Mouse (Mus musculus): ENCODE measurements around the gene Ap1m2. TPM values are rescaled to one million over a fixed set of nuclear protein-coding genes. Genes with fewer than 3 reads are reported as not detected.

The Ap1m2 gene
- polyA plus RNA-seq, 1 experiment from 2014 or later: 0.62 TPM

GRCm38 (mm10) chr9:21322211-21322916, 10.2 kb upstream of the Ap1m2 start:
- ATAC-seq (ENCODE audit: low FRiP score): no peak
- Histone ChIP-seq H3K36me3 (0 out of 2 replicates have a peak, but pooled peaks cover 5% of the 10 kb centered on the region), H3K9me3 (no peaks in the 10 kb centered on the region), H3K4me1 (replicated peaks) (peaks cover 21% of the 10 kb centered on the region), H3K27me3 (no peaks in the 10 kb centered on the region), H3K9ac (no peak overlapping the region), H3K4me2 (peak overlapping the region; percentile 96), H3K4me3 (peak overlapping the region; percentile 78), H3K27ac (no peak overlapping the region)
- WGBS: 85% methylated on average over 19 of the region's 19 CpGs

- peak; percentile 22; the same call in 1 of the 2 replicates for ATAC-seq (ENCODE audit: low FRiP score)
- Histone ChIP-seq H3K27me3 (no peaks in the 10 kb centered on the region), H3K9me3 (no peaks in the 10 kb centered on the region), H3K4me2 (peak overlapping the region; percentile 96), H3K36me3 (0 out of 2 replicates have a peak, but pooled peaks cover 3% of the 10 kb centered on the region), H3K9ac (peak overlapping the region; percentile 86), H3K4me1 (replicated peaks) (peaks cover 21% of the 10 kb centered on the region), H3K4me3 (peak overlapping the region; percentile 78), H3K27ac (peak overlapping the region; percentile 70; the same call in 1 of the 2 replicates)
- WGBS: 20% methylated on average over 6 of the region's 6 CpGs
Measured at GRCm38 (mm10) chr9:21321513-21321835, 9.3 kb upstream of the Ap1m2 start.

- Histone ChIP-seq H3K4me2 (peak within 1 kb of the TSS; percentile 96), H3K27ac (peak within 1 kb of the TSS; percentile 70), H3K27me3 (no peaks in the 10 kb centered on the region), H3K4me3 (peak within 1 kb of the TSS; percentile 78), H3K9ac (peak within 1 kb of the TSS; percentile 86), H3K4me1 (replicated peaks) (peaks cover 21% of the 10 kb centered on the region), H3K9me3 (no peaks in the 10 kb centered on the region), H3K36me3 (0 out of 2 replicates have a peak, but pooled peaks cover 2% of the 10 kb centered on the region)
- peak; percentile 92 for ATAC-seq (ENCODE audit: low FRiP score)
- under 1% methylated on average over 52 of the region's 52 CpGs for WGBS
Measured at GRCm38 (mm10) chr9:21320619-21321512, 8.7 kb upstream of the Ap1m2 start, which contains the start of gene Slc44a2. Gene Slc44a2 (plus strand): TSS chr9:21320698.

- Histone ChIP-seq H3K4me2 (peak overlapping the region; percentile 96), H3K27me3 (no peaks in the 10 kb centered on the region), H3K4me1 (replicated peaks) (peaks cover 21% of the 10 kb centered on the region), H3K9me3 (no peaks in the 10 kb centered on the region), H3K4me3 (peak overlapping the region; percentile 78), H3K9ac (peak overlapping the region; percentile 86), H3K27ac (no peak overlapping the region; the same call in 1 of the 2 replicates), H3K36me3 (0 out of 2 replicates have a peak, but pooled peaks cover 2% of the 10 kb centered on the region)
- 29% methylated on average over 4 of the region's 4 CpGs for WGBS
- peak; percentile 59 for ATAC-seq (ENCODE audit: low FRiP score)
Measured at GRCm38 (mm10) chr9:21320280-21320618, 8.1 kb upstream of the Ap1m2 start.

GRCm38 (mm10) chr9:21319503-21319902, 7.4 kb upstream of the Ap1m2 start:
- H3K9me3 ChIP-seq: no peaks in the 10 kb centered on the region
- no peak overlapping the region for H3K4me2 ChIP-seq
- H3K36me3 ChIP-seq: 0 out of 2 replicates have a peak, but pooled peaks cover 2% of the 10 kb centered on the region
- H3K9ac ChIP-seq: no peak overlapping the region
- 95% methylated on average over 4 of the region's 4 CpGs for WGBS
- no peak overlapping the region for H3K27ac ChIP-seq
- peaks cover 21% of the 10 kb centered on the region for H3K4me1 ChIP-seq (replicated peaks)
- H3K27me3 ChIP-seq: no peaks in the 10 kb centered on the region
- no peak overlapping the region for H3K4me3 ChIP-seq
- no peak for ATAC-seq (ENCODE audit: low FRiP score)

GRCm38 (mm10) chr9:21318792-21319191, 6.7 kb upstream of the Ap1m2 start:
- no peaks in the 10 kb centered on the region for H3K36me3 ChIP-seq
- H3K27ac ChIP-seq: no peak overlapping the region
- H3K4me1 ChIP-seq (replicated peaks): peaks cover 21% of the 10 kb centered on the region
- H3K4me3 ChIP-seq: no peak overlapping the region
- 92% methylated on average over 6 of the region's 6 CpGs for WGBS
- H3K9ac ChIP-seq: no peak overlapping the region
- no peak overlapping the region for H3K4me2 ChIP-seq
- no peaks in the 10 kb centered on the region for H3K27me3 ChIP-seq
- ATAC-seq (ENCODE audit: low FRiP score): no peak
- H3K9me3 ChIP-seq: no peaks in the 10 kb centered on the region

GRCm38 (mm10) chr9:21316696-21317095, 4.6 kb upstream of the Ap1m2 start:
- Histone ChIP-seq H3K4me2 (no peak overlapping the region), H3K9me3 (no peaks in the 10 kb centered on the region), H3K4me1 (replicated peaks) (peaks cover 10% of the 10 kb centered on the region), H3K4me3 (no peak overlapping the region), H3K9ac (no peak overlapping the region), H3K36me3 (no peaks in the 10 kb centered on the region), H3K27ac (no peak overlapping the region), H3K27me3 (peaks cover 11% of the 10 kb centered on the region)
- 81% methylated on average over 7 of the region's 7 CpGs for WGBS
- ATAC-seq (ENCODE audit: low FRiP score): no peak

GRCm38 (mm10) chr9:21315421-21315820, 3.3 kb upstream of the Ap1m2 start:
- WGBS: 55% methylated on average over 5 of the region's 5 CpGs
- Histone ChIP-seq H3K4me1 (replicated peaks) (peaks cover 3% of the 10 kb centered on the region; the same call in 1 of the 2 replicates), H3K36me3 (no peaks in the 10 kb centered on the region), H3K9ac (no peak overlapping the region), H3K27me3 (peaks cover 18% of the 10 kb centered on the region), H3K9me3 (no peaks in the 10 kb centered on the region), H3K4me3 (no peak overlapping the region), H3K27ac (no peak overlapping the region), H3K4me2 (no peak overlapping the region)
- ATAC-seq (ENCODE audit: low FRiP score): no peak

- no peaks in the 10 kb centered on the region for H3K9me3 ChIP-seq
- H3K27ac ChIP-seq: no peak overlapping the region
- H3K4me1 ChIP-seq (replicated peaks): no peaks in the 10 kb centered on the region
- 94% methylated on average over 9 of the region's 9 CpGs for WGBS
- H3K9ac ChIP-seq: no peak overlapping the region
- H3K27me3 ChIP-seq: peaks cover 18% of the 10 kb centered on the region
- no peak overlapping the region for H3K4me2 ChIP-seq
- no peaks in the 10 kb centered on the region for H3K36me3 ChIP-seq
- ATAC-seq (ENCODE audit: low FRiP score): no peak
- H3K4me3 ChIP-seq: no peak overlapping the region
Measured at GRCm38 (mm10) chr9:21314367-21315140, 2.4 kb upstream of the Ap1m2 start.

GRCm38 (mm10) chr9:21313394-21313793, 1.3 kb upstream of the Ap1m2 start:
- Histone ChIP-seq H3K9me3 (no peaks in the 10 kb centered on the region), H3K36me3 (no peaks in the 10 kb centered on the region), H3K27ac (no peak overlapping the region), H3K4me3 (no peak overlapping the region), H3K9ac (no peak overlapping the region), H3K4me2 (no peak overlapping the region), H3K4me1 (replicated peaks) (no peaks in the 10 kb centered on the region), H3K27me3 (peaks cover 18% of the 10 kb centered on the region)
- ATAC-seq (ENCODE audit: low FRiP score): no peak
- 7% methylated on average over 11 of the region's 11 CpGs for WGBS

- H3K27me3 ChIP-seq: peaks cover 18% of the 10 kb centered on the region
- no peaks in the 10 kb centered on the region for H3K9me3 ChIP-seq
- 24% methylated on average over 7 of the region's 7 CpGs for WGBS
- H3K4me1 ChIP-seq (replicated peaks): no peaks in the 10 kb centered on the region
- peak overlapping the region; percentile 39 for H3K4me2 ChIP-seq
- H3K9ac ChIP-seq: peak overlapping the region; percentile 29; the same call in 1 of the 2 replicates
- peak overlapping the region; percentile 25 for H3K4me3 ChIP-seq
- no peak for ATAC-seq (ENCODE audit: low FRiP score)
- no peaks in the 10 kb centered on the region for H3K36me3 ChIP-seq
- H3K27ac ChIP-seq: no peak overlapping the region
Measured at GRCm38 (mm10) chr9:21311695-21312094, 442 bp downstream of the Ap1m2 start.
